Mouse (Mus musculus): ENCODE results near the gene Slc35c2. TPM values are rescaled to one million over a fixed set of nuclear protein-coding genes. Genes with fewer than 3 reads are reported as not detected.

Slc35c2 gene
- total RNA-seq, 2 experiments from 2014 or later = 49.8 to 53.9 TPM

DNA sequence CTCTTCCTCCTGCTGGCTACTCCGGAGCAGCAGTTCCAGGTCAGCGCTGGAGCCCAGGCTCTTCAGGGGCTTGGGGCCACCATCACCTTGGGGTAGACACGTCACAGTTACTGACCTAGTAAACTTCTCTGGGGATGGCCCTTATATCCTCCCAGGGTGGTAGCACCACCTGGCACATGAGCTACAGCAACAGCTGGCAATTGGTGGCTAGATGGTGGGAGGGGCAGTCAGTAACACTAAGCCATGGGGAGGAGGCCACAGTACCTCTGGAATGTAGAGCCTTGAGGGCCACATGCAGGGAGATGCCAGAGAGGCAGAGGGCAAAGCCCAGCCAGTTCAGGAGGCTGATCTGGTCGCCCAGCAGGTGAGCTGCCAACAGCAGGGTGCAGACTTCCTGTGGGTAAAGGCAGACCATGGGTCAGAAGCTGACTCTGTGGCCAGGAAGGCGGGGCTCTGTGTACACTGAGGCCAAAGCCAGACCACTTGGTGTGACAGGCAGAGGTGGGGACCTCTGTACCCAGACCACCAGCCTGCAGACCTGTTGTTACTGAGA, 10.4 kb downstream of the Slc35c2 start:
- no peak for DNase-seq (ENCODE audit: low spot score in 2 of 2)

DNA sequence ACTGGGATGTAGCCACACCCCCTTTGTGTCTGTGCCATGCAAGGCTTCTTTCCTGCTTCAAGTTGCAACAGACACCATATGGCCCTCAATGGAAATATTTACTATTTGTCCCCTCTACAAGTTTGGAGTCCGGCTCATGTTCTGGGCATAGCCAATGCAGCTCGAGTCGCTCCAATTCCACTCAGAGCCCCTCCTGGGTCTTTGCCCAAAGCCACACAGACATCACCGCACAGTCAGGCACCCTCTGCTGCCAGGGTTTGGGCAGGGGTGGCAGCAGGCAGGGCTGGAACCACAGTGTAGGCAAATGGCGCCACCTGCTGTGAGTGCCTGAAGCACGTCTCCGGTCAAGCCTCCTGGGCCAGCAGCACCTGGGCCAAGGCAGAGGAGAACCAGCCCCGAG, 11.8 kb downstream of the Slc35c2 start:
- DNase-seq (ENCODE audit: low spot score in 2 of 2) = peak; percentile 87 to 90

DNA sequence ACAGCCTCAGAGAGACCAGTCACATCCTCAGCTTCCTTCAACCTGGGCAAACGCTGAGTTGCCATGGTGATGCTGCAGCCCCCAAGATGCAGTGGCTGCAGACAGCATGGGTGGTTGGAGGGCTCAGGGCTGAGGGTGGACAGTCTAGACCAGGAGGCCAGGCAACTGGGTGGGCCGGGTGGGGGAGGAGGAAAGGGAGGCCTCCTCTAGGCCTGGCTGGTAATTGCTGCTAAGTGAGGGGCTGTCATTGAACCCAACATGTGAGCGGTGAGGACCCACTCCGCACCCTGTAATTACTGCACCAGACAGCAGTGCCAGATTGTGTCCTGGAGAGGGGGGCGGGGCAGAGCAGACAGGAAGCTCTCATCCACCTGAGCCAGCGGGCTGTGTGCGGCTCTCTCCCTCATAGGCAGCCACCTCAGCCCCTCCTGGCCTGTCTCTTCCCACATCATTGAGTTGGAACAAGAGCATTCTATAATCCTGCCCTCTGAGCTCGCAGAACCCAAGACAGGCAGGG, 12.5 kb downstream of the Slc35c2 start:
- DNase-seq (ENCODE audit: low spot score in 2 of 2) = no peak

DNA sequence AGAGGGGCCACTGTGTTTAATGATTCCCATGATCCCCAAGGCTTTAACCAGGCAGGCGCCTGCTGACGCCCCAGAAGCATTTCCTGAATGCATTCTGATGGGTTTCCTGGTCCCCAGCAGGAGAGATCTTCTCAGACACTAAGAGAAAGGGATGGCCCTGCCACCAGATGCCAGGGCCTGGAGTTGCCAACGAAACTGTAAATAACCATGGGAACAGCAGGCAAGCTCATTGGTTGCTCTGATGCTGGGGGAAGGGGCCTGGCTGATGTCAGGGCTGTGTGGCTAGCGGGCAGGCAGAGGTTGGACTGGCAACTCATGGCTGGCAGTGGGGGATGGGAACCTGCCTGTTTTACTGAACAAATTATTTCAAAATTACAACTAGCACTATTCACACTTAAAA, 14.1 kb downstream of the Slc35c2 start:
- DNase-seq (ENCODE audit: low spot score in 2 of 2) = no peak

DNA sequence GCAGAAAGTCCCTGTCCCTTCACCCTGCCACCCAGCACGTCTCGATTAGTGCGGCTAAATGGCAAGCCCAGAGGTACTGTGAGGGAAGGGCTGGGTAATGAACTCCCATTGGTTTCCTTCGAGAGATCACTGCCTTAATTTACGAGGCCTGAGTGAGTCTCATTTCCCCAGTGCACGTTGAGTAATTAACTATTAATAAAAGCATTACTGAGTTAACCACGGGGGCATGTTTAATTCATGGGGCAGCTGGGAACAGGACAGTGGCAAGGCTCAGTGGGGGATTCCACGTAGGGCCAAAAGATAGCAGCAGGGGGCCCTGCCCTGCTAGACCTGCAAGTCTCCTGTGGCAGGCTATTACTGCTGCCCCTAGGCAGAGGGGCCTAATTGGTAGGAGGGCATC, 16.3 kb downstream of the Slc35c2 start:
- no peak for DNase-seq (ENCODE audit: low spot score in 2 of 2)

DNA sequence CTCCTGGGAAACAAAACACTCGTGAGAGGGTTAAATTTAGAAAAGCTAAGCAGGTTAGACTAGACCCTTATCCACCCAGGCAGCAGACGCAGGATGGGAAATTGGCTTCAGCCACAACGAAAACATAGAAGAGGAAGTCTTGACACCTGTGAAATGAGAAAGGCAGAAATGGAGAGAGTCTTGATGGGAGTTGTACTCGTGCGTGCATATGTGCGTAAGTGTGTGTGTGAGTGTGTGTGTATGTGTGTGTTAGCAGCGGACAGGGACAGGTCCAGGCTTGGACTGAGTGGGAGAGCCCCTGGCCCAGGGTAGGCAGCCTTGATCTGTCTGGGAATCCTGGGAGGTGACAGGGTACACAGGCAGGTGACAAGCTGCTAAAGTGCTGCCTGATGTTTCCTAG, 16.8 kb downstream of the Slc35c2 start:
- DNase-seq (ENCODE audit: low spot score in 2 of 2) = no peak

DNA sequence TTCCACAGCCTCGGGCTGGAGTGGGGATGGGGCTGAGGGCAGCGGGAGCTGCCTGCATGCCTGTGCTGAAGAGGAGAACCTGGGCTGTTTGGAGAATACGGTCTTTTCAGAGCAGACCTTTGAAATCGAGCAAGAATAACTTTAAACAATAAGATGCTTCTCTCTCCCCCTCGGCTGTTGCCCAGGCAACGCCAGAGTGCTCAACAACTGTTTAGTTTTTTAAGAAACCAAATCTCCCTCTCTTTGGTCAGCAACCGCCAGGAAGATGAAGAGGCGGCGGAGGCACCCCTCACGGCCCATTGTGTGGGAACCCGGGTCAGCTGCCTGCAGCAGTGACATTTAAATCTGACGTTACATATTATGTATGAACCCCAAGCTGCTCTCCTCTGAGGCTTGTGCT, 20.9 kb downstream of the Slc35c2 start:
- no peak for DNase-seq (ENCODE audit: low spot score in 2 of 2)

DNA sequence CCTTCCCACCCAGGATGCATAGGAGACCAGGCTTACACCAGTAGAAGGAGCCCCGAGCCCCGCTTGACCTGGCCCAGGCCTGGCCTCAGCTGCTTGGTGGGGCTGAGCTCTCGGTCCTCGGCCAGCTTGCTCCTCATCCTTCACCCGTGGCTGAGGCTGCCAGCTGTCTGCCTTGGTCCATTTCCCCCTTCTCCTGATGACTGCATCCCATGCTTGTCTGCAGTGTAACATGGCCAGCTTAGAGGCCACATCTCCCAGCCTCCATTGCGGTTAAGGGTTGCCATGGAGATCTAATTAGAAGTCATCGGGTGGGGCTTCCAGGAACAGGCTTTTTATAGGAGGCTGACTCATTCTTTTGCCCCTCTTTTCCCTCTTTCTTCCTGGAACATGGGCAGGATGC, 23.8 kb downstream of the Slc35c2 start:
- DNase-seq (ENCODE audit: low spot score in 2 of 2) = no peak

DNA sequence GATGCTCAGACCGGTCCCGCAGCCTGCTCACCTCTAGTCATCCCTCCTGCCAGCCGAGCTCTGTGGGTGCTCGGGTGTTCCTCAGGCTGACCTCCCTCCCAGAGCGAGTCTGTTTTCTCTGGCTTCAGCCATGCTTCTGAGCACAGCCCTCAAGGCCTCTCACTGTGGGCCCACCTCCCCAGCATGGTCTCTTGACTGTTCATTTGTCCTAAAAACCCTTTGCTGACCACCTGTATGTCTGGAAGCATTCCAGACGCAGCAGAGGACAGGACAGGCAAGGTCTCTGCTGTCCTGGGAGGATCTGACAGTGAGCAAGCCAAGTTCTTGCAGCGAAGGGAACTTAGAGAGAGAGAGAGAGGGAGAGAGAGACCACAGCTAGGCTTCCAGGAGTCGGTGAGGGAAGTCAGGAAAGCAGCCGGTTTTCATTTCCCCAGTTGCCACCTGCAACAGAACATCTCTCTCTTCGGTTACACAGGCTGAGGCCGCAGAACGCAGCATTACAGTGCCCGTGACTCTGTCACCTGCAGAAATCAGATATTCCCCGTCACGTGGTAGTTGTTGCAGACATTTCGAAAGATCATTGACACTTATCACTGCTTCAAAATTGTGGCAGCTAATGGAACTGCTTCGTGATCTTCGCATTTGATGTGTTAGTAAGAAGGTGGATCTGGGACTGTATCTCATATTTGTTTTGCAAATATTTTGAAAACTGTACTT, 25.2 kb downstream of the Slc35c2 start:
- no peak for DNase-seq (ENCODE audit: low spot score in 2 of 2)

DNA sequence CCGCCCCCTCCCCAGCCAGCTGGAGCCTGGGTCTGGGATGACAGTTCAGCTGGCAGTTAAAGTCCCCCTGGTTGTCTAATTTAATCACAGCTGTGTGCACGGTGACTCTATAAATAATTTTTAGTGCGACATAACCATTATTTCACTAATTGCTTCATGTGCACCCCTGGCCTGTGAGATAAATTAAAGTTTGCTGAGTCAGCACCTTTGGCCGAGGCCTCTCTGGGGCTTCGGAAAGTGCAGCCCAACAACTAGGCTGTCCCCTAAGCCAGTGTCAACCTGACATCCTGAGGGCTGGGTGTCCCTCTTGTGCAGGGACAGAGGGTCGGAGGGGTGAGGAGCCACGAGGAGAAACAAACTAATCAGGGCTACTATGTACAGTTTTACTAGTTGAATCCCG, 27.8 kb downstream of the Slc35c2 start:
- no peak for DNase-seq (ENCODE audit: low spot score in 2 of 2)

DNA sequence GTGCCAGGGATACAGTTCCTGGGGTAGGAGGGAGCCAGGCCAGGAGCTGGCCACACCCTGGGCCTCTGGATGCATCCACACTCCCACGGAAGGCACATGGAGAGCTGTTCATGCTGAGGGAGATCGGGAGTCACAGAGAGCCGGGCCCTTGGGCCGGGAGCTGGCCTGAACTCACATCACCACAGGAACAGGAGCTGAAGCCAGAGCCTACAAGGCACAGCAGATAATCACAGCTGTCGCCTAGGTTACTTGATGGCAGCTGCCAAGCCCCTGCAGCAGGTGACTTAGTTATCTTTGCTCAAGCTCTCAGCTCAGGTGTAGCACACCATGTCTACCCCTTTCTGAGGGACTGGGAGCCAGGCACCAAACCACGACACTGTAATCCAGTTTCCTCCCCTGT, 29.3 kb downstream of the Slc35c2 start:
- DNase-seq (ENCODE audit: low spot score in 2 of 2) = no peak

DNA sequence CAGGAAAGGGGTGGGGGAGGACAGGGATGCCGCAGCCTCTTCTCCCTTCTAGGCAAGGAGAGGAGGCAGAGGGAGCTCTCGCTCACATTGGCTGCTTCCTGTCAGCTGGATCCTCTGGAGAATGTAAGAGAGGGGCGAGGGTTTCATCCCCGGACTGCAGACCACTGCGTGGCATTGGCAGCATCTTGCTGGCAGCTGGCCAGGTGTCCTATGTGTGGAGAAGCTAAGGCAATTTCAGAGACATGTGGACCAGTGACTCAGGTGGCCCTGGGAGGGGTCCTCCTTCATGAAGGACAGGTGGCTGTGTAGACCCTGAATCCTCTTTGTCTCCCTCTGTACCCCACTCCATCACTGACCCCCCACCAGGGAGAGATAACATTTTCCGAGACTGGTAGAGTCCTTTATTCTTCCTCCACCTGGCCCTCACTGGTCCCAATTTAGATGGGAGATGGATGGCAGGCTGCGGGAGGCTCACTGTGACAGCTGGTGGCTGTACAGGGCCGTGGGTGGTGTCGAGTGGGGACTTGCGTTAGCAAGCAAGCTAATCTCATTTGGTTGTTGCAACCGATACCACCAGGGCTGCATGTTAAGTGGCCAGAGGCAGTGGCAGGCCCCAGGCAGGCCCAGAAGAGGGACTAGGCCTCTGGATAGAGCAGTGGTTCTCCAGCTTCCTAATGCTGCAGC, 30.4 kb downstream of the Slc35c2 start:
- DNase-seq (ENCODE audit: low spot score in 2 of 2) = no peak

DNA sequence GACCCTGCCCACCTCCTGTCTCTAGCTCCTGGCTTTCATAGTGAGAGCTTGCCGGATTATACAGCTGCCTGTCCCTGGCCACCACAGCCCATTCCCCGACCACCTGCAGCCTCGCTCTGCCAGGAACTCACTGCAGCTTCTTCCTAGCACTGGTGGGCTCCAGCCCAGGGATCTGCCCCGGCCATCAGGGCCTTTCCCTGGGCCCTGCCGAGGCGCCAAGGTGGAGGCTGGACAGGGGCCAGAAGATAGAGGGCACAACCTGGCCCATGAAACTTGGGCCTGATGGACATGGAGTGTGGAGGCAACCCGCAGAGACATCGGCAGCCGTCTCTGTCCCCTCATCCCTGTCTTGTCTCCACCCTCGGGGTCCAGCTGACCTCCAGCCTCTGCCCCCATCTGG, 31.5 kb downstream of the Slc35c2 start:
- DNase-seq (ENCODE audit: low spot score in 2 of 2) = no peak

DNA sequence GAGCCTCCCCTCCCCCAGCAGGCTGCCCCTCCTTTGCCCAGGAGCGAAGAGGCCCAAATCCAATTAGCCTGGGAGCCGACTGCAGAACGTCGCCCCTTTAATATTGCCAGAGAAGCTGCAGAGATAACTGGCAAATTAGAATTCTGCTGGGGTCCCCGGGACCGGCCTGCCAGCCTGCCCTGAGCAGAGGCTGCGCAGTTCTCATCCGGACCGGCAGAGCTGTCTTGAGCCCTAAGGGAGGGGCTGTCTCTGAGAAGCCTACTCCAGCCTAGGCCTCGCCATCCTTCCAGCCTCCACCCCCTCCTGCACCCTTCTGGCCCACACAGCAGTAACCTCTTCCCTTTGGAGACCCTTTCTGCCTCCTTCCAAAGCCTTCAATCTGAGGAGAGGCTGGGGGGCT, 33.8 kb downstream of the Slc35c2 start:
- no peak for DNase-seq (ENCODE audit: low spot score in 2 of 2)

DNA sequence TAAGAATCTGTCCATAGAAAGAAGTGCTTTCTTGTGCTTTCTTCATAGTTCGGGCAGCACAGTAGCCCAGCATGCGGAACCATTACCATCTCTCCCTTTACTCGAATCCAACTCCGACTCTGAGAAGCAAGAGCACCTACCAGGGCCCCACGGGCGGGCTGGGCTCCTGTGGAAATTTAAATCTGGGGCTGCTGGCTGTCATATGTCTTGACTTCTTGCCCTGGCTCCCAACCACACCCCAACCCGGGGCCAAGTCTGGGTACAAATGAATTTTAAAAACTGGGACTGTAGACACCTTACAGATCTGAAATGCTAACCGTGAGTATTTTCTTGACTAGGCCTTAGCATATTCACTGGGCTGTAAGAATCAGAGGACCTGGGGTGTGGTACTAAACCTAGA, 34.4 kb downstream of the Slc35c2 start:
- no peak for DNase-seq (ENCODE audit: low spot score in 2 of 2)

DNA sequence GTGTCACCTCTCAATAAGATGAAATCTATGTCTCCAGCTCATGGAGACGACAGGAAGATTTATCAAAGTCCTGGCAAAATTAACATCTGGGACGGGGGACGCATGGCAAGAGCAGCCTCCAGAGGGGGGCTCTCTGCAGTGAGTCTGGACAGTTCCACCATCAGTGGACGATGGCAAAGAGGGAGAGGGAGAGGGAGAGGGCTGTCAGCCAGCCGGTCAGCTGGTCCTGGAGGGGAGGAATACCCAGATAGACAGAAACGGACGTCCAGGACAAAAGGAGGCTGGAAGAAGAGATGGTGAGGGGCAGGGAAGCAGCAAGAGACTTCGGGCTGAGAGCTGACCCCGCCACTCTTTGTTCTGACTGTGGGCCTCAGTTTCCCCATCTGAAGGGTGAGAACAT, 34.9 kb downstream of the Slc35c2 start:
- no peak for DNase-seq (ENCODE audit: low spot score in 2 of 2)

DNA sequence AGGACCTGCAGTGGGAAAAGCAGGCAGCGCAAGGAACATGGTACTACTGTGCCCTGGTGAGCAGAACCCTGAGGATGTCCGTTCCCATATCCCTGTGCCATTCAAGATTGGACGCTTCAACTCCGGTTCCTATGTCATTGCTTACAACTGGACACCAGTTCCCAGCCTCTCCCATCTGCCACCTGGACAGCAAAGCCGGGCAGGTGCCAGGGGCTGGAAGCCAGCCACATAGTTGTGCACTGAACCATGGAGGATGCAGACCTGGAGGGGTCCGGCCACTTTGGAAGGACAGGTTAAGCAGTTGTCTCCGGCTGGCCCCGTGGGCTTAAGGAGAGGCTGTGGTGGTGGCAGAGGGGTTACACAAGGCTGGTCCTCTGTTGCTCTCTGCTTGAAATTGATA, 35.3 kb downstream of the Slc35c2 start:
- DNase-seq (ENCODE audit: low spot score in 2 of 2) = no peak

DNA sequence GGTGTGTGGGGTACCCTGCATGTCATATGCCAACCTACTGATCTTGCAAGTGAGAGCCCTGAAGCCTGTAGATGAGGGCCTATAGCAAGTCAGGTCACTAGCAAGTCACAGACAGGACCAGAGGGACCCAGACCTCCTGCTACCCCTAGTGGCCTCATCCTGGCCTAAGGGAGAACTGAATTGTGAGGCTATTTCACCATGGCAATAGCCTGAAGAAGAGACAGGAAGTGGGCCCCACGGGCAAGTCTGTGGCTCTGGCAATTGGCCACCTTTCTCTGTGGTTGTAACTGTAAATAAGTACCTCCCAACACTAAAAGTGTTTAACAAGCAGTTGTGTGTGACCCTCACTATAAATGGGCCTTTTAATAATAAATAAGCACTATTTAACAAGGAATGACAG, 36.8 kb downstream of the Slc35c2 start:
- no peak for DNase-seq (ENCODE audit: low spot score in 2 of 2)

DNA sequence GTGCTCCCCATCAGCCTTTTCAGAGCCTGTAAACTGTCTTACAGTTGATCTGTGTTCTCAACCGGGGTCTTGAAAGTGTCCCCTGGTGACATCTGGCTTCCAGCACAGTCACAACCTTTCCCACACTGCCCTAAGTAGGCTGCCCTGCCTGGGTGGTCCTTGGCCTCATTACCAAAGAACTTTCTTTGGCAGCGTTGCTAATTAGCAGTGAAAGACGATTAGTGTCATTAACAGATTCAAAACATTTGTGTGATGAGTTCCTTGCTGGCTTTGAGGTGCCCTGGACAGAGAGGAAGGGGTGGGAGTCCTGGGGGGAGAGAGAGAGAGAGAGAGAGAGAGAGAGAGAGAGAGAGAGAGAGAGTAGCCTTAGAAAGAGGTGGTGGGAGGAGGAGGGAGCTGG, 38.7 kb downstream of the Slc35c2 start:
- DNase-seq (ENCODE audit: low spot score in 2 of 2) = no peak

DNA sequence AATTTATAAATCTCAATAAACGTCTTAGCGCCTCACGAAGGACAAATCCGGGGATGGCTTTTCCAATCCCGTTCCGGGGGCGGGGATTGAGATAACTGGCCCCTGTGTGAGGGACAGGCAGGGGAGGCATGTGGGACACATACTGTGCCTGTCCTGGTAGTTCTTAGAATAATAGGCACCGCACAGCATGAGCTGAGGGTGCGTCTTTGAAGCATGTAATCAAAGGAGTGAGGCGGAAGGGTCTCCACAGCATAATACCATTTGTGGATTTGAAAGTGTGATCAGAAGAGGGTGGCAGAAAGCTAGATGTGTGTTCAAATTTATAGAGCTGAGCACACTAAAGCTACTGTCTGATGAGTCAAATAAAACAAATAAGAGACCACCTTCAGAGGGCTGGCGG, 41.3 kb downstream of the Slc35c2 start:
- no peak for DNase-seq (ENCODE audit: low spot score in 2 of 2)

DNA sequence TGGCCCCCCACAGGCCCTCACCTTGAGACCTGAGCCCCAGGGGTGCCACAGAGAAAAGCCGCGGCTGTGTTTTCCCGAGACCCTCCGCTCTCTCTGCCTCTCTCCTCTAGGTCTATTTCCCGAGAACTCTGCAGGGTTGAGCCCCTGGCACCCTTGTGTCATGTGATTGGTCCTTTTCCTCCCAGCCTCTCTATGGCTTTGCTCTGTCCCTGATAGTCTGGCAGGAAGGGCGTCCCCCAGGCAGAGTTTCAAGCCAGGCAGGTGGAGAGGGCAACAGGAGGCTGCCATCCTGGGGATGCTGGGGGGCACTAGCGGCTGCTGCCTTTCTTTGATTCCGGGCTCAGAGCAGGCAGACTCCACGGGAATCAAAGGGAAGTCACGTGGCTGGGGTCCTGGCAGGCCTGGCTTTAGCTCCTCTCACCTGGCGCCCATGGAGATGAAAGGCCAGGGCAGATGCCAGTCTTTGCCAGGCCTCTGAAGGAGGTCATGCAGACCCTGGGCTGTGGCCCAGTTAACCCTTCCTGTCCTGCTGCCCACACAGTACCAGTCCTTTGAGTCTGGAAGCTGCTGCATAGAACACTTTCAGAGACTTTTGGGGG, 44.4 kb downstream of the Slc35c2 start:
- no peak for DNase-seq (ENCODE audit: low spot score in 2 of 2)

DNA sequence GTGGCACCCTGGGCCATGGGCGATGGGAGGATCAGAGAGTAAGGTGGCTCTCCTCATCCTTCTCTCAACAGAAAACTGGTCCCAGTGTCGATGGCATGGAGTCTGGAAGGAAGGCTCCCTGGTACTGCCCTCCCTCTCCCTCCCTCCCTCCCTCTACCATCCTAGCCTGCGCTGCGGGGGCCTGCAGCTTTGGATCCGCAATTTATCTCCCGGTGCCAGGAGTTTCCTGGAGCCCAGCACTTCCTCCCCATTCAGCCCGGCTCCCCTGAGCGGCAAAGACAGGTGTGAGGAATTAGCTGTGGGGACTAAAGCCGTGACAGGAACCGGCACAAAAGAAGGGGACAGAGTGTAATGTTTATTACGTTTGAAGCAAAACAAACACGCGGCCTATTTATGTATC, 45.1 kb downstream of the Slc35c2 start:
- no peak for DNase-seq (ENCODE audit: low spot score in 2 of 2)

Measured in layer of hippocampus, postnatal 10 days (tissue).